Mouse (Mus musculus) thymus, postnatal 14 days (tissue): ENCODE results near the gene Dnal1.
A peak's percentile ranks its signal among the peaks of the same experiment; 100 is the strongest.
"Not testable (repeated sequence)": the region's sequence is repeated elsewhere in the genome, so short reads cannot be mapped to it uniquely, and the experiment has no call there.

ENCODE experiments used
- DNase-seq: peaks from one replicate; pipeline ENCODE4 v3.0.0; 2021

Gene Dnal1

DNA sequence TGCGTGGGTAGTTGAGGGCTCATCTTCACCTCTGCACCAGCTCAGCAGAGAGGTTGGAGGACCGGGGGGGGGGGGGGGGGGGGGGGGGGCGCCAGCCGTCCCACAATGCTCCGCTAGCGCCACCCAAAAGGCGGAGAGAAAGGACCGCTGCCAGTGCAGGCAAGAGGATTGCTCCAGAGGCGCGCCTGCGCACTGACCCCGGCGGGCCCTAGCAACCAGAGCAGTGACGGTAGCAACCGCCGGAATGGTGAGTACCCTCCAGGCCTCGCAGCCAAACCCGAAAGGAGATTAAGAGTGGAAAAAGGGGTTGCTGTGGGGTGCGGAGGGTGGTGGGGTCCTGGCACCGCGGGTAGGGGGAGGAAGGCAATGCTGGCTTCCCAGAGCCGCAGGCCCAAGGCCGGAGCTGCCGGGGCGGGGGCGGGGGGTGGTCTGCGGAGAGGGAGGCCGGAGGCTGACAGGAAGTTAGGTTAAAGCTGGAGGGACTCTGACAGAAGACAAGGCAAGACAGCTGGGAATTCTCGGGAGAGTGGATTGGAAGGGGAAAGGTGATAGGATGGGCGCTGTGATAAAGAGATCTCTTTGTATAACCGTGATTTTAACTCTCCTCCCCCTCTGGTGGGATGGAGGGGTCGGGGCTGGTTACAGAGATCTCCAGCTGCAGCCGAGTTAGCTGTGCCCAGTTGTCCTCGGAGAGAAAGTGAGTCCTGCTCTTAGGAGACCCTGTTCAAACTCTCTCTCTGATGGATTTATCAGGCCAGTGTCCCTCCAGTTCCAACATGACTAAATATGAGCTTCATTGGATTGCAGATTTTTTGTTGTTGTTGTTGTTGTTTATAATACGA is at the start of gene Dnal1:
TSS of gene Dnal1 (plus strand) at position 214 of the 842 bp plus-strand sequence.
- peak; percentile 89 for DNase-seq

GRCm38 (mm10) chr12:84064621-84065020 is 49.5 kb upstream of the Dnal1 start:
- no peak for DNase-seq

- no peak for DNase-seq
Observed at GRCm38 (mm10) chr12:84067752-84068151, 46.4 kb upstream of the Dnal1 start.

DNA sequence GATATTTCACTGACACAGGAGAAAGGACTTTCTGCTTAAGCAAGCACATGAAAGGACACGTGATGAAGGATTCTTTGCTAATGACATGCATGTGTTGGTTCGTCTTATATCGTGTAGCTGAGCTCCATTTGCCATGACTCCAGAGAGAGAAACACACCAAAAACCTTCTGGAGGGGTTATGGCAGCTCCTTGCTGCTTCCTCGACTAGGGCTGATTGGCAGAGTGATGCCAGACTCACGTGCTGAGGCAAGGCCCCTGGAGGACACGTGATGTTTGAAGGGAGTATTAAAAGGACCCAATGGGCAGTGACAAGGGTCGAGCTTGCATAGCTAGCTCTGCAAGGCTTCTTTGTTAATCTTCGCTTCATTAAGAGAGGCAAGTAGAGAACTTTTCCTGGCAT is 45.9 kb upstream of the Dnal1 start:
- DNase-seq, result no peak

DNA sequence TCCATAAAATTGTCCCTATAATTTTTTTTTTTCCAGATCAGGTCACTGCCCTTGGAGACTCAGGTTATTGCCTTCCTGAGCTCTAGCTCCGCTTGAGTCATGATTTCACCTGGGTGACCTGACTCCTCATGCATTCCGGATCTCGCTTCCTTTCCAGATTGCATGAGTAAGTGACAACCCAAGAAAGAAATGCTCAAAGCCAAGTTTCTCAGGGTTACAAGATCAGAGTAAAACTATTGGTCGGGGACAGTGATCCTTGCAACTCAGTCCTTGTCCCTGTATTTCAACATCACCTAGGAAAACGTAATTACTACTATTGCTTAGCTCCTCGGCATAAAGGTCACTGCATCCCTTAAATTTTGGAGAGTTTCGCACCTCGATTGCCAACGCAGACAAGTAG is 45.2 kb upstream of the Dnal1 start, which contains the start of gene Acot5:
TSS of gene Acot5 (plus strand) at position 340 of the 400 bp plus-strand sequence.
- DNase-seq, result no peak

DNA sequence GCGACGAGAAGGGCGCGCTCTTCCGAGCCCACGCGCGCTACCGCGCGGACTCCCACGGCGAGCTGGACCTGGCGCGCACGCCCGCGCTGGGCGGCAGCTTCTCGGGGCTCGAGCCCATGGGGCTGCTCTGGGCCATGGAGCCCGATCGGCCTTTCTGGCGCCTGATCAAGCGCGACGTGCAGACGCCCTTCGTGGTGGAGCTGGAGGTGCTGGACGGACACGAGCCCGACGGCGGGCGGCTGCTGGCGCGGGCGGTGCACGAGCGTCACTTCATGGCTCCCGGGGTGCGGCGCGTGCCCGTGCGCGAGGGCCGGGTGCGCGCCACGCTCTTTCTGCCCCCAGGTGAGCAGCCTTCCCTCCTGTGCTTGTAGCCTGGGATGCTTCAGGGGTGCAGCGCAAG is 44.6 kb upstream of the Dnal1 start:
- peak; percentile 45 for DNase-seq

- no peak for DNase-seq
Observed at GRCm38 (mm10) chr12:84071696-84072095, 42.5 kb upstream of the Dnal1 start.

- no peak for DNase-seq
Observed at GRCm38 (mm10) chr12:84077371-84077990, 36.7 kb upstream of the Dnal1 start.

DNA sequence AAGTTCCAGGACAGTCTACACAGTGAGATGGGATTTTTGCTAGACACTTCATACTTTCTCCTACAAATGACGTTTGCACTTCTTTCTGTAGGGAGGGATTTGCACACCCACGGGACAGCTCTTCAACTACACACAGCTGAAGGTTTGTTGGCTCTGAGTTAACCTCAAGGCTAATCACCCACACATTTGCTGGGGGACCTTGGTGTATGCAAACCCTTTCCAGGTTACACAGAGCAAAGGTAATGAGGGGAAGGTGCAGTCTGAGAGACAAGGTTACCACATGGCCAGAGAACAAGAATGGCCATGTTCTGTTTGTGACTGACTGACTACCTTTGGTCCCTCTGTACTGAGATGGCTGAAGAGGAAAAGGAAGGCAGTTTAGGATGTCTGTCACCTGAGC is 30.3 kb upstream of the Dnal1 start:
- no peak for DNase-seq

DNA sequence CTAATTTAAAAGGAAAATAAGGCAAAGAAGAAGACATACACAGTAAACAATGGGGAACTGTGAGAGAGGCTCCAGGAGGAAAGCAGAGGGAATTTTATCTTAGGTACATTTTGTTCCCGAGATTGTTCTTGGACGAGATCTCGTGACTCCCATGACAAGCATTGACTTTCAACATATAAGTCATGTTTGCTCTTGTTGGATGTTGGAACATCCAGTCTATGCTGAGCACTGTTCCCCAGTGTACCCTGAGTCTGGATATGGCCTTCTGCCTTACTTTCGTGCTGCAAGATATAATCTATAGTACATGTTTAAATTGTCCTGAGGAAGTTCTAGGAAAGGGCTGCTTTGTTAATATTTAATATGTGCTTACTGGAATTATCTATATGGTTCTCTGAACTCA is 29.6 kb upstream of the Dnal1 start:
- DNase-seq, result no peak

GRCm38 (mm10) chr12:84094666-84095065 is 19.5 kb upstream of the Dnal1 start:
- DNase-seq, result not testable (repeated sequence)

DNA sequence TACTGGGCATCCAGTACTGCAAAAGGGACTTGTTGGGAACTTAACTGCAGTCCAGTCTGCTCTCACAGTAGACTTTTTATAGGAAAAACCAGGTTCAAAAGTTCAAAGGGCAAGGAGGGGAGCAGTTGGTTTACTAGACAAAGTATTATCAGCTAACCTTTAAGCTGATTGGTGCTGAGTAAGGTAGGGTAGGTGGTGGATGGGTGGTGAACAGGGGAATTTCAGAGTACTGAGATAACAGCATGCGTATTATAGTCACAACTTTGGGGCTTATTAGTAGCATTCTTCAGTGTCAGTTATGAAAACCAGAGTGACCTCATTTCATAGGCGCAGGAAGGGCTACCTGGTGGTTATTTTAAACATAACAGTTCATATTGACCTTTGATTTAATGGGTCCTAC is 14.6 kb upstream of the Dnal1 start:
- no peak for DNase-seq

DNA sequence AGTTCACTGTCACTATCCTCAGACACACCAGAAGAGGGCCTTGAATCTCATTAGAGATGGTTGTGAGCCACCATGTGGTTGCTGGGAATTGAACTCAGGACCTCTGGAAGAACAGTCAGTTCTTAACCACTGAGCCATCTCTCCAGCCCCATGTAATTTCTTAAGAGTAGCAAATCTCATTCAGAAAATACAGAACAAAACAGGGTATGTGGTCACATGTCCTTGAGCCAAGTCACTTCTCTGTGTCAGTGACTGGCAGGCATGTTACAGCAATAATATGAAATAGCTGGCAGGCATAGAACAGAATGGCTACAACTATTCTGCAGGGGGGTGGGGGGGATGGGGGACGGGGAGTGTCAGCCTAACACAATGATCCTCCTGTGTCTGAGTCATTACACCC is 14.1 kb upstream of the Dnal1 start:
- no peak for DNase-seq

- peak; percentile 43 for DNase-seq
Observed at GRCm38 (mm10) chr12:84100604-84101492, 13.3 kb upstream of the Dnal1 start, which contains the start of gene Acot6. Acot6 (plus strand) TSS chr12:84100654.

GRCm38 (mm10) chr12:84101493-84101845 is 12.7 kb upstream of the Dnal1 start:
- DNase-seq, result no peak

GRCm38 (mm10) chr12:84107012-84107411 is 7.2 kb upstream of the Dnal1 start:
- DNase-seq, result no peak

DNA sequence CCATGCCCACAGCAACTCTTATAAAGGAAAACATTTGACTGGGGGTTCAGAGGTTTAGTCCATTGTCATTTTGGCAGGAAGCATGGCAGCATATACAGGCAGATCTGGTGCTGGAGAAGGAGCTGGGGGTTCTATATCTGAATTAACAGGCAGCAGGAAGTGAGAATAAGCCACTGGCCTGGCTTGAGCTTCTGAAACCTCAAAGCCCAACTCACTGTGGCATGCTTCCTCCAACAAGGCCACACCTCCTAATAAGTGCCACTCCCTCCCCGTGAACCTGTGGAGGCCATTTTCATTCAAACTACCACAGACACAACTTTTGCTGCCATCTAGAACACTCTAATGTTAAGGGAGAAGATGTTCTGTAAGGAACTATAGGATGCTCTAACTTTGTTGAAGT is 6.5 kb upstream of the Dnal1 start:
- DNase-seq, result no peak

DNA sequence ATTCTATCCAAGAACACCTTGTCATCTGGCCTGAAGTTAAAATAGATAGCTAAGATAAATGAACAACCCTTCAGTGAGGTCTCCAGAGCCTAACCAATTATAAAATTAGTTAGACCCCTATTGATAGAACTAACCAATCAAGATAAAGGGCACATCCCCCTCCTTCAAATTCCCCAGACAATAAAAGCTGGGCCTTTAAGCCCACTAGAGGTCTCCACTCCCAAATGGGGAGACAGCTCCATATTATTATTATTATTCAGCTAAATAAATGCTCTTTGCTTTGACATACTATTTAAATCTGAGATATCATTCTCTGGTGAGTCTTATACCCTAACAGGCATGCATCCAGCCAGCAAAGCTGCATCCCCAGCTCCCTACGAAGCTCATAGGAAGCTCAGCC is 4.2 kb upstream of the Dnal1 start:
- no peak for DNase-seq

DNA sequence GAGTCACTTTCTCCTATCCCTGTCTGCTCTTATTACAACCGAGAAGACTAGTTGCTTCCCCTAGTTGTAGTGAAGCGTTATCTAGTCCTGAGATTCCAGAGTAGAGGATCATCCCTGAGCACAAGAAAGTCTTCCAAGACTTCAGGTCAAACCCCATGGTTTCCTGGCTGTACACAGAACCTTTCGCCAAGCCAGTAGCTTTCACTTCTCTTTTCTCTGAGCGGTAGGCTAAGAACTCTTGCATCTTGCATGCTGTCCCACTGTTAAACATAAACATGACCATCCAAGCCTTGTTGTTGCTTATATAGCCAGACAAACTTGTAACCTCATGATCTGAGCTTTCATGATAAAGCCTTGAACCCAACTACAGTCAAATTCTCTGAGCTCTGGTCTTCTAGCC is 3.4 kb upstream of the Dnal1 start:
- no peak for DNase-seq

DNA sequence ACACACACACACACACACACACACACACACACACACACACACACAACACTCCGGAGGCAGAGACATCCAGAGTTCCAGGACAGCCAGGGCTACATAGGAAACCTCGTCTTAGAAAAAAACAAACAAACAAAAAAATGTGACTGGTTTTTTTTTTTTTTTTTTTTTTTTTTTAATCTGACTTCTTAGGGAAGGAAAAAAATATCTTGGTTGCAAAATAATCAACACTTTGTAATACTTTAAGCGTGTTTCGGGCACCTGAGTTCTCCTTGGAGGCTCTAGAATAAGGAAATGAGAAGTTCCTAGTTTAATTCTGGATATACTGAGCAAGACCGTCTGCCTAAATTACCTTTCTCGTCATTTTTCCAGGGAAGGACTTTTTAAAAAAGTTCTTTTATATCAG is 490 bp upstream of the Dnal1 start:
- DNase-seq, result no peak

GRCm38 (mm10) chr12:84119584-84119983 is 5.4 kb downstream of the Dnal1 start:
- DNase-seq, result no peak

DNA sequence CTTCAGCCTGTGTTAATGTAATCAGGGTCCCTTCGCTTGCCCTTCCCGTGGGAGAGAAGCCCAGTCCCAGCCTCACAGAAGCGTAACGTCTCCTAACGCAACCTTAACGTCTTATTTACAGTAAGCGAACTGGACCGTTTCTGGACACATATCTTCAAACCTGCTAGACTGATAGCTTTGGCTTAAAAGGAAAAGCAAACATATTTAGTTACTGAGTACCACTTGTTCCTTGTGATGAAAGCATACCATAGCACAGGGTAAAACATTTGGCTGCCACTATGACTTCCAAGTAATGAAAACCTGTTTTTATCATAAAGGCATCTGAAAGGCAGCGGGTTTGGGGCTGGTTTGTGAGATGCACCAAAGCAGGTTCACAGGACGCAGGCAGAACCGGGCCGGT is 11.7 kb downstream of the Dnal1 start:
- no peak for DNase-seq

GRCm38 (mm10) chr12:84126899-84127298 is 12.7 kb downstream of the Dnal1 start:
- DNase-seq, result no peak
